Mouse (Mus musculus) gastrocnemius, adult 8-10 months (tissue): ENCODE results near the gene Mlf2. TPM values are rescaled to one million over a fixed set of nuclear protein-coding genes. Genes with fewer than 3 reads are reported as not detected.
"Not testable (repeated sequence)": the region's sequence is repeated elsewhere in the genome, so short reads cannot be mapped to it uniquely, and the experiment has no call there.

ENCODE experiments used
- DNase-seq, 2 experiments: peaks; one replicate each; pipeline ENCODE4 v3.0.0; 2022; ENCODE audit warnings: low spot score in 2 of 2
- total RNA-seq, 4 experiments: library from RNA; stranded (reverse); gene quantifications; 2 replicates each; pipeline ENCODE4 v1.2.4; 2022

Mlf2 gene
- 100 to 1,000 TPM; 192 to 219 (median 202) TPM for total RNA-seq

DNA sequence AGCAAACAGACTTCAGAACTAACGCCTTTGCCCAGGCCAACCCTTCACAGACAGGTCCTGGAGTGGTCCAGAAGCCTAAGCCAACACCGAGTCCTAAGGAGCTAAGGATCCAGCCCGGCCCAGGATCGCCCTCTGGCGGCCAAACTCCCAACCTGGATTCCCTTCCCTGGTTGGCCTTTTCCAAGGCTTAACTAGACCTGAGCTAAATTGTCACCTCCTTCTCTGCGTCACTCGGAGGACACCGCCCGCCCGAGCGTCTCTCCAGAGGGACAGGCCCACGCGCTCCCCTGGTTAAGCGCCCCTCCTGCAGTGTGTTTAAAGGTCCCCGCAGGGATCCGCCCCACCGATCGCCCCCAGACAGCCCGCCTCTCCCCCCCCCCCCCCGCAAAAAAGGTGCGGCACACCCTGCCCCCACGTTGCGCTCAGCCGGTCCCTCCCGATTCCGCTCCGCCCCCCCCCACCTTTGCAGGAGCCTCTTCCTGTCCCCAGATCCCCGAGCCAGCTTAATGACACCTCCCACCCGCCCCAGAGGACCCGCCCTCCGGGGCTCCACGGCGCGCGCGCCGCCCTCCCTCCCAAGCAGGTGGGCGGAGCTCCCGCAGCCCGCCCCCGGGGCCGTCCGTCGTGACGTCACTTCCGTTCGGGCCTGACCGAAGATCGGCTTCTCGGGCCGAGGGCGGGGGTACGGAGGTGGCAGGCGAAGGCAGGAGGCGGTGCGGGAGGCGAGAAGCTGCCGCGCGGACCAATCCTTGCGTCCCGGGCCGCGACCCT is at the start of gene Mlf2:
TSS of gene Mlf2 (plus strand) at position 633 of the 771 bp plus-strand sequence.
- DNase-seq = peak; percentile 99

DNA sequence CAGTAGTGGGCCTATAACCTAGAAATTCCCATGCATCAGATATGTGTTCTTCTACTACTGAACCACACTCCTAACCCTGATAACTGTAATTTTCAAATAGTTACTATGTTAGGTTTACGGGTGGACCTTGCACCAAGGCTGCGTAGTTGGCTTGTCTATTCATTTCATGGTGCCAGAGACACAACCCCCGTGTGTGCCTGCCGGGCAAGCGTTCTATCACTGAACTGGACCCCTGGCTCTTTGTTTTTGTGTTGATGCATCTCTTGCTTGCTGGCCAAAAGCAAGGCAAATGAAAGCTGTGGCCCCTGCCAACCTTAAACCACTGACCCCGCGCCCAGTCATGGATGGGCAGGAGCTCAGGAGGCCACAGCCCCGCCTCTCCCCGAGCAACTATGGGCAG is 49.4 kb upstream of the Mlf2 start:
- no peak for DNase-seq

DNA sequence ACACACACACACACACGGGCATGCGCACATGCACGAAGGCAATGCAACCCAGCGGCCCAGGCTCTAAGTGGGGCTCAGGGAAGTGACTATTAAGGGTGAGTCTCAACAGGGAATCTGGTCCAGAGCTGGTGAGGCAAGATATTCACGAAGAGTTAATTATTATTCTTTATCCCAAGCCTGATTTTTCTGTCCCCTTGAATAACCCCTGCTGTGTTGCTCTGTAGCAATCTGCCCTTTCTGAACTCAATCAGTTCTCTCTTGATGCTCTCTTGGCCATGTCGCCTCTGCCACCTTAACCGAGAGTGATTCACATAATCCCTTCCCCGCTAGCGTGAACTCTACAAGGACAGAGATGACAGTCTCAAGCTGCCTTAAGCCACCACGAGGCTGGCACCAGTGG is 47.8 kb upstream of the Mlf2 start:
- DNase-seq = no peak

DNA sequence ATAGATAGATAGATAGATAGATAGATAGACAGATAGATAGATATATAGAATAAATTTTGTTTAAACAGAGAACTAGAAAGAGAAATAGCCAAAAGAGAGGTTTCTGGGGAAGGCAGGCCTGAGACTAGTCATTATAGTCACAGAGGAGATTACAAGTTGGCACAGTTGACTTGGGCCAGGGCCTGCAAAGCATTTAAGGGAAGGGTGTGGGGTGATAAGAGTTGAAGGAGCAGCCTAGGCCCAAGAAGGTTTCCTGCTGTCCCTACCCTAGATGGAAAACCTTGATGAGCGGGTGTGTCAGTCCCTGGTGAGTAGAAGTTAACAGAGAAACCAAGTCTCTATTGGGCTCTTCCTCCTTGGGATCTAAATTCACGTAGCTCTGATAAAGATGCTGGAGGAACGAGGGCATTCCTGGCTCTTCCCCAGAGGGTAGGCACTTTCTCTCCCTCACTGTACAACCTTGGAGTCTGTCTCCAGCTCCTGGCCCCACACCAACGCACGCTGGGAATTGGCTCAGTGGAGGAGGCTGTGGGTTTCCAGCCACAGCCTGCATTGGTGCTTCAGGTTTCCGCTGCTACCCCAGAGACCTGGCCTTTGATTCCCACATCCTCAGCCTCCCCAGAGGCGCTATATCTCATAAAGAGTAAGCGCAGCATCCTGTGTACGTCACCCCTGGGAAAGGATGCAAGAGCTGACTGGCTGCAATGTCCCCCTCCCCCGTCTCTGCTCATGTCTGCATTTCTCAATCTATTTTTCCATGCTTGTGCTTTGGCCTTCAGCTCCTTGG is 46.3 kb upstream of the Mlf2 start:
- no peak for DNase-seq

DNA sequence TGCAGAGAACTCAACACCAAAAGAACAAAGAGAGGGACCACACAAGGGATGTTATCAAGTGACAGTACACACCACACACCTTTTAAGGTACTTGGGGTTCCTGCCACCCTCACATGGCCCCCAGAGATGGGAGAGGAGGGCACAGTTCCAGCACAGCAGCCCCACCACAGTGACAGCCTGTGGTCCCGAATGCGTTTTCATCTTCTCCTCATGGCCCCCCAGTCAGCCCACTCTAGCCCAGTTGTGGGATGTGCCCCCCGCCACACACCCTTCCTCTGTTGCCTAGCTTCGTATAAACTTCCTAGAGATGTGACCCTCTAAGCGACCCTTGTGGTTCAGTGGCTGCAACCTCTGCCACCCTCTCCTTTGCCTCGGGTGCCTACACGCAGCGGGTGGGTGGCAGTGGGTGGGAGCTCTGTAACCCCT is 45.2 kb upstream of the Mlf2 start:
- DNase-seq = no peak

DNA sequence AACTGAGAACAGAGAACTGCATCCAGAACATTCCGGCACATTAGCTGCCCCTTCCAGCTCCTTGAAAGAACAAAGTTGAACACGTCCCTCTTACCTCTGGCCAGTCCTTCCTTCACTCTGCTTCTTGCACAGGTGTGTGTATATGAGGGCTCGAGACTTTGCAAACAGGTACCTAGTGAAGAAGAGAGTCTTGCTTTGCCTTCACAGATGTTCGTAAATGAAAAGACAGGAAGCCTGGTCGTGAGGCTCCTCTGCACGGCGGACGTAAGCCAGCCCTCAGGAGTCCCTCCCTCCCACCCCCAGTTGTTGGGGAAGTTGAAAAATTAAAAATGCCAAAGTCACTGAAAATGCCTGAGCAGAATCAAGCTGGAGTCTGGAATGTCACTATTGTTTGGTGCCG is 43.2 kb upstream of the Mlf2 start, which contains the start of gene Cd4:
TSS of gene Cd4 (minus strand) at position 236 of the 400 bp plus-strand sequence.
- DNase-seq = no peak

DNA sequence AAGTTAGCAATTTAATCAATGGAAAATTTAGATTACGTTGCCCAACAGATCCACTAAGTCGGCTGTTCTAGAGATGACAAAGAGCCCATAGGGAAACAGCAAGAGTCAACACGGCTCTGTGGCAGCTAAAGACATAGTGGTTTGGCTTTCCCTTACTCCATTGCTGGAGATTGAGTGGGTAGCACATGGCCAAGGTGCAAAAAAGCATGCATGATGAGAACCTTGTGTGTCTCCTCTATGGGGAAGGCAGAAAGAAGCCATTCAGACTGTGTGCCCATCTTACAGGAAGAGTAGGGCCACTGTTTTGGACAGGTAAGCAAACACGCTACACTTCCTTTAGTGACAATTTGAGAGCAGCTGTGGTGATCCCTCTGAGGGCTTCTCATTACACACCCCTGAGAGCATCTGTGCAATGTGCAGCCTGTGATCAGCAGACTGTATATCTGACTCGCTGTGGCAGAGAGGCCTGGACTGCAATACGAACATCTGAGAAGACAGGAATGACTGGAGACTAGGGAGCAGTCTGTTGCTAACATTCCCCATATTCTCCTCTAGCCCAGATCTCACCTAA is 42.5 kb upstream of the Mlf2 start:
- no peak for DNase-seq

DNA sequence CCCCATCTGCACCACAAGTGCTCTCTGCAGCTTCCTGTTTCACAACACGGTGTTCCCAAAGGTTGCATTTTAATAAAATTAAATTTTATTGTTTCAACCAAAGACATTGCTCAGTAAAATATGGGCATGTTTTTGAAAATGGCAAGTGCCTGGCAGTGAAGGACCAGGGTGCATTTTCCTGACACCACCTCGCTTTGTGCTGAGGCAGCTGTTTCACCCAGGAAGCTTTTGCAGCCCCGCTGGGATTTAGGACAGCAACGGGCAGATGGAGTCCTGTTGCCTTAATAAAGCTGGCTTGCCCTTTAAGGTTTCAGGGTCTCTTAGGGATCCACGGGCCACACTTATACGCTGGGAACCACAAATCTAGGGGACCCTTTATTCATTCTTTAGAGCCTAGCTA is 40.2 kb upstream of the Mlf2 start:
- no peak for DNase-seq

DNA sequence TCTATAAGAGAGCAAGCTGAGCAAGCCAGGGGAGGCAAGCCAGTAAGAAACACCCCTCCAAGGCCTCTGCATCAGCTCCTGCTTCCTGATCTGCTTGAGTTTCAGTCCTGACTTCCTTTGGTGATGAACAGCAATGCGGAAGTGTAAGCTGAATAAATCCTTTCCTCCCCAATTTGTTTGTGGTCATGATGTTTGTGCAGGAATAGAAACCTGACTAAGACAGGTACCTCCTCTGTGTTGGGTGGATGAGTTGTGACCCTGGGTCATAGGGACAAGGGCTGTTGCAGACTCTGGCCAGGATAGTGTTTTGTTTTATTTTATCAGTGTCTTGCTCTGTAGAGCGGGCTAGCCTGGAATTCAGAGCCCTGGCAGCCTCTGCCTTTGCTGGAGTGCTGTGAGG is 37.1 kb upstream of the Mlf2 start:
- DNase-seq = not testable (repeated sequence)

DNA sequence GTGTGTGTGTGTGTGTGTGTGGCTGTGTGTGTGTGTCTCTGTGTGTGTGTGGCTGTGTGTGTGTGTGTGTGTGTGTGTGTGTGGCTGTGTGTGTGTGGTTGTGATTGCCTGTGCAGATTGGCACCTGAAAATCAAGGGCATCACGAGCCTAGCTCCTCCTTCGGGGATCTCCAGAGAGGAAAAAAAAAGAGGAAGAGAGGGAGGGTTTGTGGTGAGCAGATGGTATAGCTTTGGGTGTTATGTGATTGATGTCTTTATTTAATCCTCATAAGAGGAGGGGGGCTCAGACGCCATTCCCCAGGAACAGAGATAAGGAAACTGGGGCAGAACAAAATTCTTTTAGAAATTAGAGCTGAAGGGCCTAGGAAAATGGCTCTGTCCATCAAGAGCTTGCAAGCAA is 32.8 kb upstream of the Mlf2 start:
- no peak for DNase-seq

DNA sequence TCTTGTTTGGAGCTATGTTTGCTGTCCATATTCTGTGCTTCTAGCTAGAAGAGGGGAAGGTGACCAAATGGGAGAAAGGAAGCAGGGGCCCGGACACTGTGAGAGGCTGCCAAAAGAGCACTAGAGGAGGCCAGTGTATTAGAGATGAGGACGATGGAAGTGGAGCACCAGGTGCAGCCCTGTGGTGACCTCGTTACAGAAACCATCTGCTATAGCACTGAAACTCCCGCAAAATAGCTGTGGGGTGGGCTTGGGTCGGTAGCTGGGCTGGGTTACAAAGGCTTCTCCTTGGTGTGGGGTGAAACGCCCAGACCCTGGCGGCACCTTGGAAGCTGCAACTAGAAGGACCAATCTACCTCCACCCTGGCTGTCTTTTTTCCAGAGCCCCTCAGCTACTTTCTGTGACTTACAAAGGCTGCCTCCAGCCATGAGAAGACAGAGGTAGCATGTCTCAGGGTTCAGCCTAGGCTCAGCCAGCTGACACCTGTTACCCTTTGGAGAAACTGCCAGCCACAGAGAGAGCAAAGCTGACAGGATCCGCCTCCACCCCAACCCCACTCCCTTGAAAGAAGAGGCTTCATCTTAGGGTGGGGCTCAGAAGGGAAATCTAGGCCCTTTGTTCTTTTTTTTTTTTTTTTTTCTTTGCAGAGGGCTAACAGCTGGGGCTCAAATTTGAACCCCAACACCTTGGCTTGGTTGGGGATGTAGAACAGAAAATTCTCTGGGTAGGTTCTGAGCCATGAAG is 31.0 kb upstream of the Mlf2 start:
- no peak for DNase-seq

DNA sequence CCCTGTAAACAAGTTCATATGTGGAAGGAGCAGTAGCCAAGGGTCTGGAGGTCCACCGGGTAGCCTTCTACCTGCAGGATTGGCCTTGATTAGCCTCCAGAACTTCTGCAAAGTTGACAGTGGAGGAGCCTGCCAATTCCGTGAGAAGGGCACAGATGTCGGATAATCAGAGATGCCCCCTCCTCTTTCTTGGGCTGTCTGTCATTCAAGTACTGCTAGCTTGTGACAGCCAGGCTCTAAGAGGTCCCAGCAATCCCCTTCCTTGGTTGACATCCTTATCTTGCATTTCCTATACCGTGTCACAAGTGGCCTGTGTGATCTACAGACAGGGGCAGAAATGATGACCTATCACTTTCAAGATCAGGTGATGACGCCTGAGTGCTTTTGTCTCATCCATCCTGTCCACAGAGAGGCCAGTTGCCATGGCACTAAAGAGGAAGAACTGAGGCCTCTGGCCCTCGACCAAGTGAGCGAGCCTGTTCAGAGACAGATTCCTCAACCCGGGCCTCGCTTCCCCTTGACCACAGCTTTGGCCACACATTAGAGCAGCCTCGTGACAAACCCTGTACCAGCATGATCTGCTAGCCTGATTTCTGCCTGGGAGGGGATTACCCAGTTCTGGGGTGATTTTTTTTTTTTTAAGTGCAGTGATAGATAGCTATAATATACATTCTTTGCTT is 30.2 kb upstream of the Mlf2 start:
- no peak for DNase-seq

DNA sequence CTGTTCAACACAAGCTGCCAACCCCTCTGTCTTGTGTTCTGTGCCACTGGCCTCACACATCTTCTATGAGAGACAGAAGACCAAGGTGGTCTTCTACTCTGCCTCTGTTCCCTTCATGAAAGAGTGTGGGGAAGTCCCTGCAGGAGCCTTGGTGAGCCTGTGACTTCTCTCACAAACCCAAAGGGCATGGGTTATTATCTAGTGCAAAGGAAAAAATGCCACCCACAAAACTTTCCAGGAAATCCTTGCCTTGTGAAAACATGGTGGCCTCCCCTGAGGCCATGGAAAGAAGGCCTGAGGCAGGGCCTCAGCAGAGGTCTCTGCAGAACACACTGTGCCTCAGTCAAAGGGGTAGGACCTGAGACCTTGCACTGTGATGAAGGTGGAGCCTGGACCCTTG is 29.3 kb upstream of the Mlf2 start:
- DNase-seq = no peak

DNA sequence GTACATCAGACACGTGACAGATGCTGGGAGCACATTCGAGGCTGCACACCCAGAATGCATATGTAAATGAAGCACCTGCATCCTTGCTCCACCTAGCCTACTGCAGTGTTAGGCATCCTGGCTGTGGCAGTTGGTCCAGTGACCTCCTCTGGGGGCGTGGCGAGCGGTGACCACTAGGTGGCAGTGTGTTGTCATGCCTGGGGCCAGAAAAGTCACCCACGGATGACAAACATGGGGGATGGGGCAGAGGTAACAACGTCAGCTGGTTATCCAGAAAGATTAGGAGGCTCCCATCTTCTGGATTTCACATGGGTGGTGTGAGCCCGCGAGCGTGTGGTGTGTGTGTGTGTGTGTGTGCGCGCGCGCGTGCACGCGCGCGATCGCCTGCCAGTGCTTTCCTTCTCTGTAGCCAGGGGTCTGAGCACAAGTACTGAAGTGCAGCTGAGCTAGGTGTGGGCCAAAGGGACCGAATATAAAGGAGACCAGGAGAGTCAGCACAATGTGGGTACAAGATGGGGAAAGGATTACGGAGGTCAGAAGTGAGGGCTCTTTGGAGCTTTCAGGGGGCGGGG is 27.5 kb upstream of the Mlf2 start:
- peak; percentile 91 to 95 for DNase-seq

DNA sequence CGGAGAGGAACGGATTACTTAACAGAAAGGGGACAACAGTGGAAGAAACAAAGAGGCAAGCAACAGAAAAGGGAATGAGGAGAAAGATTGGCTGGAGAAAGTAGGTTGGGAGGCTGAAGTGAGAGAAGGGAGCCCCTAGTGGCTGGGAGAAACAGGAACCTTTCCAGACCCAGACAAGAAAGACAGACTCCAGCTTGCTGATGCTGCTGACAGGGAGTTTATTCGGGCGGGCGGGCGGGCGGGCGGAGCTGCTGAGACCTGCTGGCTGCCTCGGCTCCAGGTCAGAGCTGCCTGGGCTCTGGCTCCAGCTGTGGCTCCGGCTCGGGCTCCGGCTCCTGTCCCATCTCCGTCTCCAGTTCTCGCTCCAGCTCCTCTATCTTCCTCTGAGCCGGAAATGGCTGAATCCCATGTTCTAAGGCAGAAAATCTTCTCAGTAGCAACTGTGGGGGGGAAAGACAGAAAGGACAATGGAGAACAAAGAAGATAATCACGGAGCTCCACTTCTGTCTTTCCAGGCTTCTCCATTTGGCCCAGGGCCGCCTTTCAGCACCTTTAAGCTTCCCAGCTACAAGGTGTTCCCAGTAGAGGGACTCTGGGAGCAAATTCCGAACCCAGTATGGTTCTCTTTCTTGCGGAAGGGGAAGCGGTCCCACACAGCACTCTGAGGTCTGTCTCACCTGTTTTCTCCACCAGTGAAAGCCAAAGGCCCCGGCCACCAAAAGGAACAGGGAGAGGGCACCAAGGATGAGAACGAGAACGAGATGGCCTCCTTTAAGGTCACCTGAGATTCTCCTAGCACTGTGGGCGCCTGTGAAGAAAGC is 26.8 kb upstream of the Mlf2 start:
- peak; percentile 59 to 64 for DNase-seq

DNA sequence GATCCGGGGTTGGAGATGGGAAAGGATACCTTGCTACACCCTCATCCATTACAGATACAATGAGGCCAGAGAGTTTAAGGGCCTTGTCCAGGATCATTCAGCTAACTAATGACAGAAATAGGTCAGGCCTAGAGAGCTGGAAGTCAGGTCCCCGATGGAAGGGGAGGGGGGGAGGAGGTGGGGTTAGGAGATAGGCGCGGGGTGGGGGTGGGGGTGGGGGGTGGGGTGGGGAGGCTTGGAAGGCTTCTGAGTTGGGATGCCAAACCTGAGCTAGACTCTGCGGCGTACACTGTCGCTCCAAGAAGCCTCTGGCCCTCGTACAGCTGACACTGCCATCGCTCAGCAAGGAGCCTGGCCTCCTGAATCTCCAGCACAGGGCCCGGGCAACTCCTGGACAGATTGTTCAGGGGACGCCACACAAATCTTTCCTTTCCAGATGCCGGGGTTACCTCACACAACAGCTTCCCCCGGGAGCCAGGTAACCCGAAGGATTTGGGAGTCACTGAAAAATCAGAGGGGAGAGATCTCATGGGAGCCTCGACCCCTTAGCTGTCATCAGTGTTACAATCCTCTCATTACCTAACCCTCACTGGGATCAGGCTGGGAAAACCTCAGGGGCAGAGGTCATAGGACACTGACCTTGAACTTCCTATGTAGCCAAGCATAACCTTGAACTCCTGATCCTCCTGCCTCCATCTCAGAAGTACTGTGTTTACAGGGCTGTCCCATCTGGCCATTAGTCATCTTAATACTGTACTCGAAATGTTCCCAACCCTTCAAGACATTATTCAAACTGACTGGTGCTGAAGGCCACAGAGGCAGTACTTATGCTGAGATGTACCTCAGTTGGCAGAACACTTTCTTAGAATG is 26.0 kb upstream of the Mlf2 start:
- no peak for DNase-seq

DNA sequence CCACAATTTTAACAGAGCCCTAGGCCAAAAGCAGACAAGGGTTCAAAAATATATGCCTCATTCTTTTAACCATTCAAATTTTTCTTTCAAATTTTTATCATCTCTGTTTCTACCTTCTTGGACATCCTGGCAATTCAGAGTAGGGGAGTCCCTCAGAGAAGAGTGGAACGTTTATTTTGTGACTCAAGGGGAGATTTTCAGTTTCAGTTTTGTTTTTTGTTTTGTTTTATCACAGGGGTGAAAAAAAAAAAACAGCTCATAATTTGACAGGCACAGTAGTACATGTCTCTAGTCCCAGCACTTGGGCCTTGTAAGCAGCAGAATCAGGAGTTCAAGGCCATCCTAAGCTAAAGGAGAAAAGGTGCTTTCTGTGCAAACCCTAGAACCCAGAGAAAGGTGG is 23.4 kb upstream of the Mlf2 start:
- DNase-seq = no peak

DNA sequence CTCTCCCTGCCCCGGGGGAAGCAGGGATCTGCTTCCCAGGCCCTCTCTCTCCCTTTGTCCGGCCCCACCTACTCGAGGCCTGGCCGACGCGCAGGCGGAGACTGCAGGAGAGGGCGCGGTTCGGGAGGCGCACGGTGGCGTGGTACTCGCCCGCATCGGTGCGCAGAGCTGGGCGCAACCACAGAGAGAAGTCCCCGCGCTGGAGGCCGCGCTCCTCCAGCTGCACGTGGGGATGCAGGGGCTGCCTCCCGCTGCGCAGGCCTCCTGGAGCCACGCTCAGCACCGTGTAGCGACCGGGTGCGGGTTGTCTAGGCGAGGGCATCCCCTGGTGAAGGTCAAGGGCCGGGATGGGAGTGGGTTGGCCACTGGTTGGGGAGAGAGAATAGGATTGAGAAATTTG is 21.2 kb upstream of the Mlf2 start:
- no peak for DNase-seq
